Mouse (Mus musculus): ENCODE measurements around the gene Kmt2b. TPM values are rescaled to one million over a fixed set of nuclear protein-coding genes. Genes with fewer than 3 reads are reported as not detected.

Kmt2b gene
- total and polyA plus RNA-seq, 2 experiments from 2014 or later: 2.9 to 12.1 TPM

DNA sequence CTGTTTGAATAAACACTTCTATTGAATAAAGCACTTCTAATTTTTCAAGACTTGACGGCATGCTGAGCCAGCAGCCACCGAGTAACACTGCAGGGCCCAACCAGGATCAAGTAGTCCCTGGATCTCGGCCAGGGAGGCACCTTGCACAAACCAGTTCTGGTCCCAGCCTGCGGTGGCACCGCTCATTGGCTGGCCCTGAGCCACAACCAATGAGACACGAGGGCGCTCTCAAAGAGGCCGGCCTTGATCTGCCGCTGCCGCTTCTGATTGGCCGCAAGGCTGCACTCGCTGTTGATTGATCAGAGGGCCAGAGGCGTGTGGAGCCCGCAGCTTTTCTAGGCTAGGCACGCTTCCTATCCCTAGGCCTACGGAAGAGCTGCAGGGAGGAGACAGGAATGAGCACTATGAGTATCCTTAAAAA lies 11.4 kb upstream of the Kmt2b start:
- no peak overlapping the region for H3K27ac ChIP-seq (ENCODE audit: low read depth)
- ATAC-seq (ENCODE audit: insufficient read depth, low read depth): peak; percentile 96
- WGBS: under 1% methylated on average over 16 of the region's 16 CpGs
- no peaks in the 10 kb centered on the region for H3K36me3 ChIP-seq (replicated peaks; ENCODE audit: control insufficient read depth, insufficient read depth, low read length)
- no peak for TF ChIP-seq EP300 (IDR thresholded peaks at IDR 0.05; ENCODE audit: low read depth)
- no peak for TF ChIP-seq CTCF (IDR thresholded peaks at IDR 0.05; ENCODE audit: low read depth)
- H3K9me3 ChIP-seq (replicated peaks; ENCODE audit: control insufficient read depth, low read length): no peaks in the 10 kb centered on the region
- no peak overlapping the region for H3K9ac ChIP-seq (replicated peaks; ENCODE audit: low read depth, low read length)
- 0 out of 2 replicates have a peak, but pooled peaks cover 6% of the 10 kb centered on the region for H3K4me1 ChIP-seq (ENCODE audit: control insufficient read depth, insufficient read depth)
- H3K4me3 ChIP-seq (ENCODE audit: low read depth, low read length): no peak overlapping the region
- H3K4me2 ChIP-seq (ENCODE audit: low read depth, low read length): peak overlapping the region; percentile 38
- no peaks in the 10 kb centered on the region for H3K27me3 ChIP-seq (ENCODE audit: control insufficient read depth, insufficient read depth, low read length)
- peak; percentile 90 for DNase-seq (ENCODE audit: low spot score)

GRCm38 (mm10) chr7:30598786-30599185 lies 10.3 kb upstream of the Kmt2b start, which contains the start of gene Zbtb32:
TSS of gene Zbtb32 (minus strand) at chr7:30598909.
- ATAC-seq (ENCODE audit: insufficient read depth, low read depth) (no peak), DNase-seq (ENCODE audit: low spot score) (no peak)
- TF ChIP-seq CTCF (IDR thresholded peaks at IDR 0.05; ENCODE audit: low read depth) (no peak), EP300 (IDR thresholded peaks at IDR 0.05; ENCODE audit: low read depth) (no peak)
- Histone ChIP-seq H3K36me3 (replicated peaks; ENCODE audit: control insufficient read depth, insufficient read depth, low read length) (no peaks in the 10 kb centered on the region), H3K27ac (ENCODE audit: low read depth) (no peak within 1 kb of the TSS), H3K4me3 (ENCODE audit: low read depth, low read length) (no peak within 1 kb of the TSS), H3K4me2 (ENCODE audit: low read depth, low read length) (no peak within 1 kb of the TSS), H3K4me1 (ENCODE audit: control insufficient read depth, insufficient read depth) (0 out of 2 replicates have a peak, but pooled peaks cover 6% of the 10 kb centered on the region), H3K9me3 (replicated peaks; ENCODE audit: control insufficient read depth, low read length) (no peaks in the 10 kb centered on the region), H3K9ac (replicated peaks; ENCODE audit: low read depth, low read length) (no peak within 1 kb of the TSS), H3K27me3 (ENCODE audit: control insufficient read depth, insufficient read depth, low read length) (0 out of 2 replicates have a peak, but pooled peaks cover 2% of the 10 kb centered on the region)
- 90% methylated on average over 12 of the region's 12 CpGs for WGBS

GRCm38 (mm10) chr7:30596811-30597210 lies 8.3 kb upstream of the Kmt2b start:
- no peak for DNase-seq (ENCODE audit: low spot score)
- Histone ChIP-seq H3K4me3 (ENCODE audit: low read depth, low read length) (no peak overlapping the region), H3K4me1 (ENCODE audit: control insufficient read depth, insufficient read depth) (0 out of 2 replicates have a peak, but pooled peaks cover 6% of the 10 kb centered on the region), H3K27ac (ENCODE audit: low read depth) (no peak overlapping the region), H3K27me3 (ENCODE audit: control insufficient read depth, insufficient read depth, low read length) (0 out of 2 replicates have a peak, but pooled peaks cover 2% of the 10 kb centered on the region), H3K36me3 (replicated peaks; ENCODE audit: control insufficient read depth, insufficient read depth, low read length) (no peaks in the 10 kb centered on the region), H3K9me3 (replicated peaks; ENCODE audit: control insufficient read depth, low read length) (no peaks in the 10 kb centered on the region), H3K4me2 (ENCODE audit: low read depth, low read length) (no peak overlapping the region), H3K9ac (replicated peaks; ENCODE audit: low read depth, low read length) (no peak overlapping the region)
- no peak for TF ChIP-seq CTCF (IDR thresholded peaks at IDR 0.05; ENCODE audit: low read depth)
- TF ChIP-seq EP300 (IDR thresholded peaks at IDR 0.05; ENCODE audit: low read depth): no peak
- WGBS: 62% methylated on average over 5 of the region's 5 CpGs
- no peak for ATAC-seq (ENCODE audit: insufficient read depth, low read depth)

DNA sequence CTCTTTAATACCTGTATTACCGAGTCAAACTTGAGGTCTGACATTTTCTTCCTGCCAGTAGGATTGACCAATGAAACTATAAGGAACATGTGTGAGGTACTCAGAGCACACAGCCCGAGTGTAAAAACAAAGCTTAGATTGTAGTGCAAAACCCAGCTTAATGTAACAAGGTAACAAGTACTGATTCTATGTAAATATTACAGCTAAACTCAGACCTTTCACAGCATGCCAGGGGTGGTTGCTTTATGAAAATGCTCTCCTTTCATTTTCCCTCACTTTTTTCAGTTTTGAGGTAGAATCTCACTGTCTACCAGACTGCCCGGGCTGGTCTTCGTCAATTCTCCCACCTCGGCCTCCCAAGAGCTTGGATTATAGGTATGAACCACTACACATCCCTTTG lies 7.6 kb upstream of the Kmt2b start:
- Histone ChIP-seq H3K9ac (replicated peaks; ENCODE audit: low read depth, low read length) (no peak overlapping the region), H3K4me3 (ENCODE audit: low read depth, low read length) (no peak overlapping the region), H3K9me3 (replicated peaks; ENCODE audit: control insufficient read depth, low read length) (no peaks in the 10 kb centered on the region), H3K4me2 (ENCODE audit: low read depth, low read length) (no peak overlapping the region), H3K27ac (ENCODE audit: low read depth) (no peak overlapping the region), H3K27me3 (ENCODE audit: control insufficient read depth, insufficient read depth, low read length) (0 out of 2 replicates have a peak, but pooled peaks cover 2% of the 10 kb centered on the region), H3K4me1 (ENCODE audit: control insufficient read depth, insufficient read depth) (0 out of 2 replicates have a peak, but pooled peaks cover 6% of the 10 kb centered on the region), H3K36me3 (replicated peaks; ENCODE audit: control insufficient read depth, insufficient read depth, low read length) (no peaks in the 10 kb centered on the region)
- no peak for TF ChIP-seq CTCF (IDR thresholded peaks at IDR 0.05; ENCODE audit: low read depth)
- TF ChIP-seq EP300 (IDR thresholded peaks at IDR 0.05; ENCODE audit: low read depth): no peak
- DNase-seq (ENCODE audit: low spot score): no peak
- ATAC-seq (ENCODE audit: insufficient read depth, low read depth): no peak
- 71% methylated on average over 5 of the region's 5 CpGs for WGBS

DNA sequence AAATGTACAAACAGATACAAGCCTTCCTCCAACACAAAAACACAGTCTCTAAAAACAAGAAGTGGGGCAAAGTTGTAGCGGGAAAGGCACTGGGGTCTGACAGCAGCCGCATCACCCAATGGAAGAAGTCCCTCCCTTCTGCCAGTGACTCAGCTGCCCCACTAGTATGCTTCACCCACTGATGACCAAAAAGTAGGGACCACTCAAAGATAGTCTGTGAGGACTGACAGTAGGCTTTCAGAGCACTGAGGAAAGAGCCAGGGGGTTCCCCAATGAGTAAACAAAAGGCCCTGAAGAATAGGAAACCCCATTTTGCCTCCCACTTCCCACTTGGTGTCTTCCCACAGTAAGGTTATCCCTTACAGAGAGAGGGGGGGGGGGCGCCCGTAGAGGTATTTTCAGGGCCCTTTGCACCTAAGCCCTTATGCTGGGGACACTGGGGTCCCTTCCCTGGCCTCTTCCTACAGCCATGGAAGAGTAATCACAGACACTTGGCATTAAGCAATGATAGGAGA lies 6.0 kb upstream of the Kmt2b start:
- no peaks in the 10 kb centered on the region for H3K9me3 ChIP-seq (replicated peaks; ENCODE audit: control insufficient read depth, low read length)
- no peak for TF ChIP-seq CTCF (IDR thresholded peaks at IDR 0.05; ENCODE audit: low read depth)
- no peak overlapping the region for H3K4me2 ChIP-seq (ENCODE audit: low read depth, low read length)
- H3K4me3 ChIP-seq (ENCODE audit: low read depth, low read length): no peak overlapping the region
- no peaks in the 10 kb centered on the region for H3K36me3 ChIP-seq (replicated peaks; ENCODE audit: control insufficient read depth, insufficient read depth, low read length)
- H3K27me3 ChIP-seq (ENCODE audit: control insufficient read depth, insufficient read depth, low read length): 0 out of 2 replicates have a peak, but pooled peaks cover 2% of the 10 kb centered on the region
- 0 out of 2 replicates have a peak, but pooled peaks cover 4% of the 10 kb centered on the region for H3K4me1 ChIP-seq (ENCODE audit: control insufficient read depth, insufficient read depth)
- 66% methylated on average over 4 of the region's 4 CpGs for WGBS
- ATAC-seq (ENCODE audit: insufficient read depth, low read depth) (no peak), DNase-seq (ENCODE audit: low spot score) (no peak)
- no peak overlapping the region for H3K27ac ChIP-seq (ENCODE audit: low read depth)
- no peak overlapping the region for H3K9ac ChIP-seq (replicated peaks; ENCODE audit: low read depth, low read length)
